In genomic region chr4:22490016-22490638, GRCm38 (mm10) we compare ENCODE assay signal across 8 mouse cellular contexts. TPM values are rescaled to one million over a fixed set of nuclear protein-coding genes. Genes with fewer than 3 reads are reported as not detected.
DNase-seq lines count a peak whose midpoint lies in the region; ATAC-seq and TF ChIP-seq lines count a peak whose summit lies in the region.

No protein-coding gene starts in this region.

- H3K27me3 ChIP-seq in forebrain, embryonic 16.5 days (replicated peaks; ENCODE audit: control insufficient read depth, insufficient read depth, low read length), result 0 out of 2 replicates have a peak, but pooled peaks cover 2% of the 10 kb centered on the region
- peaks cover 91% of the 10 kb centered on the region for H3K27me3 ChIP-seq in limb, embryonic 12.5 days
- H3K27me3 ChIP-seq in neural tube, embryonic 15.5 days (replicated peaks), result peaks cover 13% of the 10 kb centered on the region; the same call in 1 of the 2 replicates

- no peak for ATAC-seq in forebrain, embryonic 16.5 days
- ATAC-seq in limb, embryonic 12.5 days (ENCODE audit: insufficient number of reproducible peaks, insufficient read depth, low FRiP score, low TSS enrichment, low read depth), result no peak
- no peak for ATAC-seq in neural tube, embryonic 15.5 days (ENCODE audit: low FRiP score)

- under 1% methylated on average over 36 of the region's 36 CpGs for WGBS in forebrain, embryonic 16.5 days
- WGBS in limb, embryonic 12.5 days, result under 1% methylated on average over 36 of the region's 36 CpGs
- WGBS in neural tube, embryonic 15.5 days, result 0% methylated on average over 36 of the region's 36 CpGs

- H3K4me2 ChIP-seq in forebrain, embryonic 16.5 days (ENCODE audit: low read length), result peak overlapping the region; percentile 96
- peak overlapping the region; percentile 95 for H3K4me2 ChIP-seq in limb, embryonic 12.5 days
- peak overlapping the region; percentile 99 for H3K4me2 ChIP-seq in neural tube, embryonic 15.5 days

- TF ChIP-seq CTCF in gastrocnemius, adult 2 months (IDR thresholded peaks at IDR 0.05), result no peak

- H3K4me3 ChIP-seq in gastrocnemius, adult 2 months, result peak overlapping the region; percentile 76
- peak overlapping the region; percentile 93 for H3K4me3 ChIP-seq in forebrain, embryonic 16.5 days (replicated peaks; ENCODE audit: low read length)
- peak overlapping the region; percentile 59 for H3K4me3 ChIP-seq in limb, embryonic 12.5 days (replicated peaks)
- peak overlapping the region; percentile 63 for H3K4me3 ChIP-seq in neural tube, embryonic 15.5 days (replicated peaks)

- no peak overlapping the region for H3K27ac ChIP-seq in gastrocnemius, adult 2 months
- peak overlapping the region; percentile 100 for H3K27ac ChIP-seq in forebrain, embryonic 16.5 days (ENCODE audit: low read length)
- no peak overlapping the region for H3K27ac ChIP-seq in limb, embryonic 12.5 days
- peak overlapping the region; percentile 95 for H3K27ac ChIP-seq in neural tube, embryonic 15.5 days (replicated peaks)

- peaks cover 28% of the 10 kb centered on the region for H3K4me1 ChIP-seq in forebrain, embryonic 16.5 days (replicated peaks; ENCODE audit: control insufficient read depth, insufficient read depth, low read length)
- peaks cover 50% of the 10 kb centered on the region for H3K4me1 ChIP-seq in limb, embryonic 12.5 days (replicated peaks)
- H3K4me1 ChIP-seq in neural tube, embryonic 15.5 days, result peaks cover 46% of the 10 kb centered on the region

- H3K9ac ChIP-seq in forebrain, embryonic 16.5 days (replicated peaks; ENCODE audit: low read depth, low read length), result peak overlapping the region; percentile 98
- H3K9ac ChIP-seq in limb, embryonic 12.5 days (replicated peaks), result 0 out of 2 replicates have a peak overlapping the region, but pooled peaks have one; percentile 27
- peak overlapping the region; percentile 62 for H3K9ac ChIP-seq in neural tube, embryonic 15.5 days (replicated peaks)

- H3K36me3 ChIP-seq in forebrain, embryonic 16.5 days (ENCODE audit: control insufficient read depth, insufficient read depth), result no peaks in the 10 kb centered on the region
- no peaks in the 10 kb centered on the region for H3K36me3 ChIP-seq in limb, embryonic 12.5 days
- no peaks in the 10 kb centered on the region for H3K36me3 ChIP-seq in neural tube, embryonic 15.5 days

- DNase-seq in gastrocnemius, adult 2 months, result no peak
- no peak for DNase-seq in gastrocnemius, postnatal 25 days
- DNase-seq in Muller cell, postnatal 12 days (ENCODE audit: inconsistent ontology term), result peak; percentile 78
- DNase-seq in thymus, postnatal 36 days, result no peak
- DNase-seq in thymus, adult 18-20 months, result no peak

- no peaks in the 10 kb centered on the region for H3K9me3 ChIP-seq in forebrain, embryonic 16.5 days (ENCODE audit: control insufficient read depth, low read length)
- H3K9me3 ChIP-seq in limb, embryonic 12.5 days, result no peaks in the 10 kb centered on the region
- no peaks in the 10 kb centered on the region for H3K9me3 ChIP-seq in neural tube, embryonic 15.5 days (replicated peaks)

- intact Hi-C loops in gastrocnemius, adult 2 months (cut with DNase I), result no loop called here

RNA-seq across cellular contexts. Expression of gene Pou3f2, which starts 2.0 kb away (rescaled TPM):
- not detected for total RNA-seq in gastrocnemius, adult 2 months (2021)
- total RNA-seq in gastrocnemius, postnatal 25 days (2021), result not detected
- 48.1 and 58.3 TPM in 2 replicates for polyA plus RNA-seq in forebrain, embryonic 16.5 days (2015; fragmentation: Nextera tagmentation; extraction: Ambion mirVana)
- 0.33 and 0.36 TPM in 2 replicates for polyA plus RNA-seq in limb, embryonic 12.5 days (2016; fragmentation: Nextera tagmentation; extraction: Ambion mirVana)
- 11.8 and 14.3 TPM in 2 replicates for polyA plus RNA-seq in neural tube, embryonic 15.5 days (2015; fragmentation: Nextera tagmentation; extraction: Ambion mirVana)

Comparison
In these comparisons a context has a peak if more than half of its experiments do, and no peak if none do; other contexts are left out.
1. H3K27ac ChIP-seq: peak in forebrain, embryonic 16.5 days (single experiment) and neural tube, embryonic 15.5 days (single experiment); none in gastrocnemius, adult 2 months (single experiment) and limb, embryonic 12.5 days (single experiment).
2. H3K9ac ChIP-seq: peak in every context shown above with its lines; median percentile 98 in forebrain, embryonic 16.5 days; 62 in neural tube, embryonic 15.5 days; 27 in limb, embryonic 12.5 days.
3. Peak in every context shown above with its lines, with median percentiles within 50 percentile points of each other: H3K4me3 ChIP-seq and H3K4me2 ChIP-seq.